ENCODE assay signal across 8 mouse cellular contexts in the genomic region with DNA sequence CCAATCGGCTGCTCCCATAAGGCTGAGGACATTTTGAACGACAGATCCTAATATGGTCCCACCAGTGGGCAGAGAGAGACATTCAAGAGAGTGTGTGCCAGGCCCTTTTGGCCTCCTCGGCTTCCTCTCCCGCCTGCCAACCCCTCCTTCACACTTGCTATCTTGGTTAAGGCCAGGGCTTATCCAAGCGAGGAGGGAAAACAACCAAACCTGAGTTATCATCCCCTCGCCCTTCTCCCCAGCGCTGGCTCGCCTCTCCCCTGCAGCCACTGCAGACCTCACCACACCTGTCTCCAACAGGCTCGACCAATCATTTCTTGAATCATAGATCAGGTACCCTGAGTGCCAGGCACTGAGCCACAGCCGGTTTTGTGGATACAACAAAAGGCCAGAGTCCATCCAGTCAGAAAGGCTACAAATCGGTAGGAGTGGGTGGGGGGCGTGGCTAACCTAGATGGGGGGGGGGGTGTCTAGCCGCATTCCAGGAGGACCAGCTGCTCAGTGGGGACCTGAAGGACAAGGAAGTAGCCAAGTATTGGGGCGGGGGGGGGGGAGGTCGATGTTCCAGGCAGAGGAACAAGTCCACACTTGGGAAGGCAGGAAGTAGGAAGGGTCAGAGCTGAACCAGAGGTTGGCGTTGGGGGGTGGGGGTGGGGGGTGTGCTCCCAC. TPM values are rescaled to one million over a fixed set of nuclear protein-coding genes. Genes with fewer than 3 reads are reported as not detected.
DNase-seq lines count a peak whose midpoint lies in the region; ATAC-seq and TF ChIP-seq lines count a peak whose summit lies in the region.

No protein-coding gene starts in this region.

- ATAC-seq in forebrain, embryonic 11.5 days (replicated peaks; ENCODE audit: low FRiP score): no peak
- 0 out of 2 replicates have a peak, but pooled peaks have one; percentile 45 for ATAC-seq in heart, postnatal 0 days (ENCODE audit: insufficient read depth, low read depth)

- H3K9me3 ChIP-seq in forebrain, embryonic 10.5 days: no peaks in the 10 kb centered on the region
- no peaks in the 10 kb centered on the region for H3K9me3 ChIP-seq in forebrain, embryonic 11.5 days (ENCODE audit: control insufficient read depth, low read length)
- H3K9me3 ChIP-seq in heart, postnatal 0 days (replicated peaks; ENCODE audit: control insufficient read depth, low read length): no peaks in the 10 kb centered on the region

- no peak for TF ChIP-seq EP300 in heart, postnatal 0 days (IDR thresholded peaks at IDR 0.05; ENCODE audit: low read depth)

- H3K9ac ChIP-seq in forebrain, embryonic 11.5 days (ENCODE audit: low read length): no peak overlapping the region
- H3K9ac ChIP-seq in heart, postnatal 0 days (replicated peaks; ENCODE audit: low read depth, low read length): no peak overlapping the region

- DNase-seq in forebrain, embryonic 10.5 days (ENCODE audit: extremely low spot score, low spot score): no peak
- no peak for DNase-seq in forebrain, embryonic 11.5 days (ENCODE audit: low spot score)
- DNase-seq in ES-CJ7 (ENCODE audit: low read depth, low spot score): peak; percentile 94
- DNase-seq in heart, postnatal 0 days (ENCODE audit: low spot score): no peak
- DNase-seq in liver: peak; percentile 41
- DNase-seq in spleen, postnatal 36 days (ENCODE audit: low spot score in 2 of 2): no peak
- no peak for DNase-seq in layer of hippocampus, postnatal 36 days
- no peak for DNase-seq in gastrocnemius, postnatal 14 days

- no peak overlapping the region; the same call in none of the 2 replicates for H3K4me3 ChIP-seq in forebrain, embryonic 10.5 days
- H3K4me3 ChIP-seq in forebrain, embryonic 11.5 days (ENCODE audit: low read depth, low read length): no peak overlapping the region
- H3K4me3 ChIP-seq in heart, postnatal 0 days (ENCODE audit: low read depth, low read length): no peak overlapping the region

- no peak overlapping the region for H3K4me2 ChIP-seq in forebrain, embryonic 11.5 days (ENCODE audit: low read depth, low read length, severe bottlenecking)
- H3K4me2 ChIP-seq in heart, postnatal 0 days (ENCODE audit: low read depth, low read length): no peak overlapping the region

- TF ChIP-seq CTCF in heart, postnatal 0 days (IDR thresholded peaks at IDR 0.05; ENCODE audit: low read depth): no peak

- H3K4me1 ChIP-seq in forebrain, embryonic 10.5 days: peaks cover 25% of the 10 kb centered on the region
- 0 out of 2 replicates have a peak, but pooled peaks cover 3% of the 10 kb centered on the region for H3K4me1 ChIP-seq in forebrain, embryonic 11.5 days (replicated peaks; ENCODE audit: control insufficient read depth, insufficient read depth, low read length)
- peaks cover 19% of the 10 kb centered on the region for H3K4me1 ChIP-seq in heart, postnatal 0 days (ENCODE audit: control insufficient read depth, insufficient read depth)

- intact Hi-C loops in gastrocnemius, postnatal 14 days (cut with DNase I; ENCODE audit: low total_unique reads): no loop called here

- 24% methylated on average over 15 of the region's 16 CpGs for WGBS in forebrain, embryonic 10.5 days
- 27% methylated on average over 15 of the region's 16 CpGs for WGBS in forebrain, embryonic 11.5 days
- 23% methylated on average over 15 of the region's 16 CpGs for WGBS in heart, postnatal 0 days

- no peaks in the 10 kb centered on the region for H3K36me3 ChIP-seq in forebrain, embryonic 10.5 days (replicated peaks)
- H3K36me3 ChIP-seq in forebrain, embryonic 11.5 days (ENCODE audit: control insufficient read depth, insufficient read depth, low read length): no peaks in the 10 kb centered on the region
- H3K36me3 ChIP-seq in heart, postnatal 0 days (replicated peaks; ENCODE audit: control insufficient read depth, insufficient read depth, low read length): no peaks in the 10 kb centered on the region

- peaks cover 12% of the 10 kb centered on the region for H3K27me3 ChIP-seq in forebrain, embryonic 10.5 days (ENCODE audit: poor library complexity, severe bottlenecking)
- no peaks in the 10 kb centered on the region for H3K27me3 ChIP-seq in forebrain, embryonic 11.5 days (ENCODE audit: control insufficient read depth, insufficient read depth, low read length)
- H3K27me3 ChIP-seq in heart, postnatal 0 days (ENCODE audit: control insufficient read depth, insufficient read depth, low read length): no peaks in the 10 kb centered on the region

- peak overlapping the region; percentile 67 for H3K27ac ChIP-seq in forebrain, embryonic 10.5 days
- H3K27ac ChIP-seq in forebrain, embryonic 11.5 days (ENCODE audit: low read depth, low read length): no peak overlapping the region
- H3K27ac ChIP-seq in heart, postnatal 0 days (ENCODE audit: low read depth): peak overlapping the region; percentile 50

RNA-seq across cellular contexts. Expression of gene Wasf2, which starts 26.6 kb away (rescaled TPM):
- 47.4 and 49.1 TPM in 2 replicates for polyA plus RNA-seq in forebrain, embryonic 10.5 days (2016; fragmentation: Nextera tagmentation; extraction: Ambion mirVana)
- 28.8 and 33.2 TPM in 2 replicates for polyA plus RNA-seq in forebrain, embryonic 11.5 days (2014; fragmentation: Nextera tagmentation; extraction: Ambion mirVana)
- 54.5 and 119 TPM in 2 replicates for total RNA-seq in heart, postnatal 0 days (2014; rRNA removed; ENCODE audit: low replicate concordance)
- 55.4 and 62.4 TPM in 2 replicates for polyA plus RNA-seq in heart, postnatal 0 days (2015; fragmentation: Nextera tagmentation; extraction: Ambion mirVana)
- total RNA-seq in layer of hippocampus, postnatal 36 days (2021): 10 to 100 TPM; 28.7 to 32.8 TPM
- total RNA-seq in gastrocnemius, postnatal 14 days (2021): 10 to 100 TPM; 53.8 to 63.9 TPM

Comparison
In these comparisons a context has a peak if more than half of its experiments do, and no peak if none do; other contexts are left out.
1. DNase-seq: peak in ES-CJ7 (single experiment) and liver (single experiment); none in forebrain, embryonic 10.5 days (single experiment), forebrain, embryonic 11.5 days (single experiment), heart, postnatal 0 days (single experiment), spleen, postnatal 36 days (0 of 2), layer of hippocampus, postnatal 36 days (0 of 2) and gastrocnemius, postnatal 14 days (single experiment).